Comparison of ENCODE assay signal across 9 mouse cellular contexts in genomic region chr2:131128211-131128610, GRCm38 (mm10). TPM values are rescaled to one million over a fixed set of nuclear protein-coding genes. Genes with fewer than 3 reads are reported as not detected.
DNase-seq lines count a peak whose midpoint lies in the region; ATAC-seq and TF ChIP-seq lines count a peak whose summit lies in the region.
"Had no signal": no experiment of that assay in that cellular context is flagged by ENCODE, and none has a peak within 500 bp of the region (broad histone marks: within the 10 kb centered on the region; RNA-seq: fewer than 3 reads in every experiment).

No protein-coding gene starts in this region.

- ATAC-seq in heart, embryonic 14.5 days (ENCODE audit: insufficient number of reproducible peaks, insufficient read depth, low FRiP score, low read depth) = no peak
- ATAC-seq in limb, embryonic 15.5 days (ENCODE audit: insufficient number of reproducible peaks, low FRiP score, low TSS enrichment, low read depth) = no peak
- ATAC-seq in neural tube, embryonic 12.5 days (ENCODE audit: low FRiP score, low read depth) = 0 out of 2 replicates have a peak, but pooled peaks have one; percentile 5

- no peak overlapping the region for H3K9ac ChIP-seq in liver, adult 2 months (ENCODE audit: low read depth, low read length)
- H3K9ac ChIP-seq in heart, embryonic 14.5 days (ENCODE audit: low read length) = peak overlapping the region; percentile 81; the same call in 1 of the 2 replicates
- H3K9ac ChIP-seq in limb, embryonic 15.5 days = peak overlapping the region; percentile 70; the same call in 1 of the 2 replicates
- H3K9ac ChIP-seq in neural tube, embryonic 12.5 days = no peak overlapping the region

- peak overlapping the region; percentile 91 for H3K4me2 ChIP-seq in heart, embryonic 14.5 days (ENCODE audit: low read length)
- peak overlapping the region; percentile 70 for H3K4me2 ChIP-seq in limb, embryonic 15.5 days
- peak overlapping the region; percentile 88 for H3K4me2 ChIP-seq in neural tube, embryonic 12.5 days (replicated peaks)

- DNase-seq in liver, adult 2 months (ENCODE audit: extremely low read depth, low read depth, low spot score) = no peak
- DNase-seq in liver (no peak), adipocyte (ENCODE audit: low spot score) (no peak)
- DNase-seq in cerebellum, postnatal 10 days = no peak
- DNase-seq in left cerebral cortex, adult 8-10 months (ENCODE audit: low spot score in 2 of 2) = no peak

- no peak for TF ChIP-seq POLR2A in liver, adult 2 months (IDR thresholded peaks at IDR 0.05; ENCODE audit: extremely low read depth, insufficient read depth, low read length)

- 80% methylated on average over 5 of the region's 5 CpGs for WGBS in liver, adult 2 months
- WGBS in heart, embryonic 14.5 days = 82% methylated on average over 5 of the region's 5 CpGs
- 70% methylated on average over 5 of the region's 5 CpGs for WGBS in limb, embryonic 15.5 days
- WGBS in neural tube, embryonic 12.5 days = 90% methylated on average over 5 of the region's 5 CpGs

- TF ChIP-seq CTCF in liver, adult 2 months (IDR thresholded peaks at IDR 0.05; ENCODE audit: low read depth, low read length) = no peak

- H3K9me3 ChIP-seq in heart, embryonic 14.5 days (ENCODE audit: control insufficient read depth, low read length) = no peaks in the 10 kb centered on the region
- no peaks in the 10 kb centered on the region for H3K9me3 ChIP-seq in limb, embryonic 15.5 days
- no peaks in the 10 kb centered on the region for H3K9me3 ChIP-seq in neural tube, embryonic 12.5 days

- 0 out of 2 replicates have a peak overlapping the region, but pooled peaks have one; percentile 2 for H3K4me3 ChIP-seq in liver, adult 2 months (ENCODE audit: insufficient read depth, low read depth, low read length)
- H3K4me3 ChIP-seq in heart, embryonic 14.5 days (ENCODE audit: control insufficient read depth in 1 of 2, insufficient read depth in 1 of 2, low read depth in 1 of 2, low read length in 2 of 2) = peak overlapping the region; percentile 50 to 58; a peak in 3 of 4 replicates
- H3K4me3 ChIP-seq in limb, embryonic 15.5 days = peak overlapping the region; percentile 69
- H3K4me3 ChIP-seq in neural tube, embryonic 12.5 days = no peak overlapping the region

- no peak overlapping the region for H3K27ac ChIP-seq in liver, adult 2 months (replicated peaks; ENCODE audit: insufficient read depth, low read depth, low read length)
- H3K27ac ChIP-seq in heart, embryonic 14.5 days (replicated peaks in 1 of 2; ENCODE audit: control insufficient read depth in 1 of 2, insufficient read depth in 1 of 2, low read depth in 2 of 2, low read length in 2 of 2) = no peak overlapping the region
- no peak overlapping the region for H3K27ac ChIP-seq in limb, embryonic 15.5 days
- H3K27ac ChIP-seq in neural tube, embryonic 12.5 days = no peak overlapping the region

- H3K36me3 ChIP-seq in liver, adult 2 months (ENCODE audit: control insufficient read depth, insufficient read depth, low read length) = no peaks in the 10 kb centered on the region
- no peaks in the 10 kb centered on the region for H3K36me3 ChIP-seq in heart, embryonic 14.5 days (ENCODE audit: control insufficient read depth, insufficient read depth, low read length)
- no peaks in the 10 kb centered on the region; the same call in 1 of the 2 replicates for H3K36me3 ChIP-seq in limb, embryonic 15.5 days
- no peaks in the 10 kb centered on the region for H3K36me3 ChIP-seq in neural tube, embryonic 12.5 days

- no peaks in the 10 kb centered on the region; the same call in 1 of the 2 replicates for H3K27me3 ChIP-seq in liver, adult 2 months (ENCODE audit: control insufficient read depth, insufficient read depth, low read length)
- no peaks in the 10 kb centered on the region for H3K27me3 ChIP-seq in heart, embryonic 14.5 days (ENCODE audit: control insufficient read depth, insufficient read depth, low read length)
- no peaks in the 10 kb centered on the region for H3K27me3 ChIP-seq in limb, embryonic 15.5 days
- 0 out of 2 replicates have a peak, but pooled peaks cover 2% of the 10 kb centered on the region for H3K27me3 ChIP-seq in neural tube, embryonic 12.5 days (replicated peaks)

- no peaks in the 10 kb centered on the region for H3K4me1 ChIP-seq in liver, adult 2 months (ENCODE audit: control insufficient read depth, insufficient read depth, low read length)
- H3K4me1 ChIP-seq in heart, embryonic 14.5 days (ENCODE audit: control insufficient read depth in 2 of 2, insufficient read depth in 2 of 2, low read length in 2 of 2) = peaks cover 6 to 18% of the 10 kb centered on the region in 2 experiments
- peaks cover 30% of the 10 kb centered on the region for H3K4me1 ChIP-seq in limb, embryonic 15.5 days
- peaks cover 15% of the 10 kb centered on the region for H3K4me1 ChIP-seq in neural tube, embryonic 12.5 days

- no peaks in the 10 kb centered on the region for H3K79me2 ChIP-seq in liver, adult 2 months (ENCODE audit: control insufficient read depth, insufficient read depth, low read length)

RNA-seq across cellular contexts. Expression of gene Hspa12b, which starts 1.1 kb away (rescaled TPM):
- total RNA-seq in liver, adult 2 months (2014; rRNA removed) = 0.87 and 1.0 TPM in 2 replicates
- 0.67 and 1.1 TPM in 2 replicates for polyA plus RNA-seq in liver, adult 2 months (2012; rRNA removed)
- polyA plus RNA-seq in heart, embryonic 14.5 days (2014; fragmentation: Nextera tagmentation; extraction: Ambion mirVana) = 5.8 and 6.3 TPM in 2 replicates
- polyA plus RNA-seq in limb, embryonic 15.5 days (2015; fragmentation: Nextera tagmentation; extraction: Ambion mirVana) = 16.0 and 22.0 TPM in 2 replicates
- 6.1 and 6.9 TPM in 2 replicates for polyA plus RNA-seq in neural tube, embryonic 12.5 days (2016; fragmentation: Nextera tagmentation; extraction: Ambion mirVana)
- total RNA-seq in left cerebral cortex, adult 8-10 months (2022) = 1 to 10 TPM; 5.9 to 8.9 (median 8.3) TPM
- total RNA-seq: neutrophil, adult 5-6 weeks had no signal

RNA-seq across cellular contexts. Expression of gene Gm11037, which starts 5.1 kb away (rescaled TPM):
- total RNA-seq in liver, adult 2 months (2014; rRNA removed) = not detected in 2 replicates
- not detected in 2 replicates for polyA plus RNA-seq in liver, adult 2 months (2012; rRNA removed)
- not detected in 2 replicates for polyA plus RNA-seq in heart, embryonic 14.5 days (2014; fragmentation: Nextera tagmentation; extraction: Ambion mirVana)
- polyA plus RNA-seq in limb, embryonic 15.5 days (2015; fragmentation: Nextera tagmentation; extraction: Ambion mirVana) = not detected in 2 replicates
- polyA plus RNA-seq in neural tube, embryonic 12.5 days (2016; fragmentation: Nextera tagmentation; extraction: Ambion mirVana) = not detected in 2 replicates
- total RNA-seq in left cerebral cortex, adult 8-10 months (2022) = not detected
- total RNA-seq: neutrophil, adult 5-6 weeks had no signal

RNA-seq across cellular contexts. Expression of gene 1700037H04Rik, which starts 31.7 kb away (rescaled TPM):
- 3.4 and 3.6 TPM in 2 replicates for total RNA-seq in liver, adult 2 months (2014; rRNA removed)
- 16.6 and 20.3 TPM in 2 replicates for polyA plus RNA-seq in liver, adult 2 months (2012; rRNA removed)
- 71.0 and 80.3 TPM in 2 replicates for polyA plus RNA-seq in heart, embryonic 14.5 days (2014; fragmentation: Nextera tagmentation; extraction: Ambion mirVana)
- 53.6 and 56.0 TPM in 2 replicates for polyA plus RNA-seq in limb, embryonic 15.5 days (2015; fragmentation: Nextera tagmentation; extraction: Ambion mirVana)
- polyA plus RNA-seq in neural tube, embryonic 12.5 days (2016; fragmentation: Nextera tagmentation; extraction: Ambion mirVana) = 98.8 and 104 TPM in 2 replicates
- total RNA-seq in left cerebral cortex, adult 8-10 months (2022) = 10 to 100 TPM; 84.5 to 96.9 (median 92.6) TPM

RNA-seq across cellular contexts. Expression of gene Siglec1, which starts 41.6 kb away (rescaled TPM):
- 4.5 and 5.6 TPM in 2 replicates for total RNA-seq in liver, adult 2 months (2014; rRNA removed)
- 3.2 and 9.9 TPM in 2 replicates for polyA plus RNA-seq in liver, adult 2 months (2012; rRNA removed)
- 0.54 and 0.63 TPM in 2 replicates for polyA plus RNA-seq in heart, embryonic 14.5 days (2014; fragmentation: Nextera tagmentation; extraction: Ambion mirVana)
- polyA plus RNA-seq in limb, embryonic 15.5 days (2015; fragmentation: Nextera tagmentation; extraction: Ambion mirVana) = 0.58 and 0.61 TPM in 2 replicates
- 0.11 and 0.13 TPM in 2 replicates for polyA plus RNA-seq in neural tube, embryonic 12.5 days (2016; fragmentation: Nextera tagmentation; extraction: Ambion mirVana)
- under 1 TPM; 0.46 to 0.65 (median 0.64) TPM for total RNA-seq in left cerebral cortex, adult 8-10 months (2022)

RNA-seq across cellular contexts. Expression of gene Cenpb, which starts 51.7 kb away (rescaled TPM):
- 27.3 and 27.5 TPM in 2 replicates for total RNA-seq in liver, adult 2 months (2014; rRNA removed)
- polyA plus RNA-seq in liver, adult 2 months (2012; rRNA removed) = 35.2 and 40.5 TPM in 2 replicates
- polyA plus RNA-seq in heart, embryonic 14.5 days (2014; fragmentation: Nextera tagmentation; extraction: Ambion mirVana) = 6.2 and 7.0 TPM in 2 replicates
- polyA plus RNA-seq in limb, embryonic 15.5 days (2015; fragmentation: Nextera tagmentation; extraction: Ambion mirVana) = 9.6 and 12.0 TPM in 2 replicates
- polyA plus RNA-seq in neural tube, embryonic 12.5 days (2016; fragmentation: Nextera tagmentation; extraction: Ambion mirVana) = 19.3 and 21.1 TPM in 2 replicates
- 10 to 100 TPM; 73.8 to 80.9 (median 75.8) TPM for total RNA-seq in left cerebral cortex, adult 8-10 months (2022)

Comparison
In these comparisons a context has a peak if more than half of its experiments do, and no peak if none do; other contexts are left out.
1. H3K9ac ChIP-seq: peak in heart, embryonic 14.5 days (single experiment) and limb, embryonic 15.5 days (single experiment); none in liver, adult 2 months (single experiment) and neural tube, embryonic 12.5 days (single experiment).
2. Peak in every context shown above with its lines, with median percentiles within 50 percentile points of each other: H3K4me2 ChIP-seq.